Mouse (Mus musculus): ENCODE data around the gene Hpse2.

Gene Hpse2

GRCm38 (mm10) chr19:42977938-42978337, 410.2 kb downstream of the Hpse2 start:
- in situ Hi-C loops (cut with MboI, MseI): loop anchor here in 1 of 2 experiments (10.0 kb wide), 1 partner anchor 817 kb away; no protein-coding TSS in a partner anchor

GRCm38 (mm10) chr19:42973740-42974139, 414.4 kb downstream of the Hpse2 start:
- in situ Hi-C loops (cut with MboI, MseI): loop anchor here in 1 of 2 experiments (10.0 kb wide), 1 partner anchor 821 kb away; no protein-coding TSS in a partner anchor

- in situ Hi-C loops (cut with MboI, MseI): no loop called here
These were observed 423.0 kb downstream of the Hpse2 start for GRCm38 (mm10) chr19:42965171-42965570.

GRCm38 (mm10) chr19:42948114-42948636, 440.0 kb downstream of the Hpse2 start:
- in situ Hi-C loops (cut with MboI, MseI): no loop called here

- in situ Hi-C loops (cut with MboI, MseI): no loop called here
These were observed 450.6 kb downstream of the Hpse2 start for GRCm38 (mm10) chr19:42937544-42937943.

GRCm38 (mm10) chr19:42936661-42937193, 451.4 kb downstream of the Hpse2 start:
- in situ Hi-C loops (cut with MboI, MseI): no loop called here

GRCm38 (mm10) chr19:42929702-42930101, 458.5 kb downstream of the Hpse2 start:
- in situ Hi-C loops (cut with MboI, MseI): no loop called here

- in situ Hi-C loops (cut with MboI, MseI): no loop called here
These were observed 459.9 kb downstream of the Hpse2 start for GRCm38 (mm10) chr19:42928271-42928670.

- in situ Hi-C loops (cut with MboI, MseI): no loop called here
These were observed 465.5 kb downstream of the Hpse2 start for GRCm38 (mm10) chr19:42922610-42923009.

GRCm38 (mm10) chr19:42913703-42914102, 474.5 kb downstream of the Hpse2 start:
- in situ Hi-C loops (cut with MboI, MseI): no loop called here

GRCm38 (mm10) chr19:42909719-42910118, 478.4 kb downstream of the Hpse2 start:
- in situ Hi-C loops (cut with MboI, MseI): no loop called here

GRCm38 (mm10) chr19:42908553-42908952, 479.6 kb downstream of the Hpse2 start:
- in situ Hi-C loops (cut with MboI, MseI): no loop called here

GRCm38 (mm10) chr19:42906328-42906727, 481.8 kb downstream of the Hpse2 start:
- in situ Hi-C loops (cut with MboI, MseI): no loop called here

- in situ Hi-C loops (cut with MboI, MseI): no loop called here
These were observed 483.4 kb downstream of the Hpse2 start for GRCm38 (mm10) chr19:42904726-42905125.

GRCm38 (mm10) chr19:42904240-42904639, 483.9 kb downstream of the Hpse2 start:
- in situ Hi-C loops (cut with MboI, MseI): no loop called here

- in situ Hi-C loops (cut with MboI, MseI): no loop called here
These were observed 484.3 kb downstream of the Hpse2 start for GRCm38 (mm10) chr19:42903840-42904239.

- in situ Hi-C loops (cut with MboI, MseI): no loop called here
These were observed 485.6 kb downstream of the Hpse2 start for GRCm38 (mm10) chr19:42902410-42903021.

GRCm38 (mm10) chr19:42891599-42891998, 496.6 kb downstream of the Hpse2 start:
- in situ Hi-C loops (cut with MboI, MseI): no loop called here

- in situ Hi-C loops (cut with MboI, MseI): no loop called here
These were observed 510.5 kb downstream of the Hpse2 start for GRCm38 (mm10) chr19:42877653-42878052.

- in situ Hi-C loops (cut with MboI, MseI): no loop called here
These were observed 511.6 kb downstream of the Hpse2 start for GRCm38 (mm10) chr19:42876563-42876962.

- in situ Hi-C loops (cut with MboI, MseI): no loop called here
These were observed 518.3 kb downstream of the Hpse2 start for GRCm38 (mm10) chr19:42869663-42870530.

- in situ Hi-C loops (cut with MboI, MseI): no loop called here
These were observed 519.0 kb downstream of the Hpse2 start for GRCm38 (mm10) chr19:42868958-42869662.

Data from T-helper 17 cell (primary cell).